Mouse (Mus musculus) lung, adult 2 months (tissue): ENCODE measurements around the gene Clta.

Experiments used
- CTCF ChIP-seq: fragments of 200-500 bp; IDR thresholded peaks from 2 replicates; pipeline ENCODE4 v1.5.1; 2011; ENCODE audit warnings: mild to moderate bottlenecking, low read length, control low read depth; ENCODE audit not compliant: insufficient read depth
- POLR2A ChIP-seq: fragments of 200-500 bp; IDR thresholded peaks from 2 replicates; pipeline ENCODE4 v1.6.1; 2011; ENCODE audit warnings: low read depth, mild to moderate bottlenecking, control low read depth, low read length, borderline replicate concordance; ENCODE audit errors: extremely low read depth

- TF ChIP-seq CTCF, result no peak
- no peak for TF ChIP-seq POLR2A
Measured at GRCm38 (mm10) chr4:44071741-44072145, 67.5 kb downstream of the Clta start.
